Mouse (Mus musculus) liver, embryonic 14.5 days (tissue): ENCODE data around the gene Serpinh1. TPM values are rescaled to one million over a fixed set of nuclear protein-coding genes. Genes with fewer than 3 reads are reported as not detected.

Source experiments
- ATAC-seq: fragments of 200-750 bp; cut with Nextera tagmentation; 2 replicates; pipeline ENCODE4 v1.8.0; 2017; ENCODE audit warnings: moderate number of reproducible peaks, mild to moderate bottlenecking, moderate library complexity; ENCODE audit not compliant: insufficient read depth
- DNase-seq, 3 experiments: peaks; one replicate each; pipeline ENCODE4 v3.0.0-alpha.2; 2012 to 2013; ENCODE audit warnings: low read depth in 3 of 3, low spot score in 3 of 3
- H3K27ac ChIP-seq: fragments of 300-500 bp; sonication (generic); 2 replicates; pipeline ENCODE4 v1.5.1; 2014; ENCODE audit warnings: moderate library complexity, mild to moderate bottlenecking, control low read depth, inconsistent platforms
- H3K27me3 ChIP-seq: fragments of 300-500 bp; sonication (generic); 2 replicates; pipeline ENCODE4 v1.6.1; 2014; ENCODE audit warnings: mild to moderate bottlenecking, low read length, moderate library complexity; ENCODE audit not compliant: control insufficient read depth, insufficient read depth
- H3K36me3 ChIP-seq: fragments of 300-500 bp; sonication (generic); replicated peaks from 2 replicates; pipeline ENCODE4 v1.6.1; 2014; ENCODE audit warnings: low read depth; ENCODE audit not compliant: control insufficient read depth, insufficient read depth
- H3K4me1 ChIP-seq, 2 experiments: fragments of 200-500 bp in 1 of 2; fragments of 300-500 bp in 1 of 2; sonication (generic) in 1 of 2; replicated peaks; 2 replicates each; pipeline ENCODE4 v1.6.1; 2012 to 2014; ENCODE audit warnings: antibody characterized with exemption in 1 of 2, inconsistent platforms in 1 of 2, low read length in 1 of 2; ENCODE audit not compliant: control insufficient read depth in 2 of 2, insufficient read depth in 2 of 2
- H3K4me2 ChIP-seq: fragments of 300-500 bp; sonication (generic); 2 replicates; pipeline ENCODE4 v1.6.1; 2014; ENCODE audit warnings: low read depth, mild to moderate bottlenecking, control low read depth, moderate library complexity
- H3K4me3 ChIP-seq, 2 experiments: fragments of 200-500 bp in 1 of 2; fragments of 300-500 bp in 1 of 2; sonication (generic) in 1 of 2; 2 replicates each; pipeline ENCODE4 v1.5.1; 2012 to 2014; ENCODE audit warnings: low read depth in 2 of 2, low read length in 2 of 2, mild to moderate bottlenecking in 2 of 2, control low read depth in 1 of 2, inconsistent platforms in 1 of 2, moderate library complexity in 1 of 2; ENCODE audit not compliant: insufficient read depth in 1 of 2
- H3K9ac ChIP-seq: fragments of 300-500 bp; sonication (generic); replicated peaks from 2 replicates; pipeline ENCODE4 v1.6.1; 2014; ENCODE audit warnings: mild to moderate bottlenecking, control low read depth, moderate library complexity
- H3K9me3 ChIP-seq: fragments of 300-500 bp; sonication (generic); 2 replicates; pipeline ENCODE4 v1.6.1; 2016; ENCODE audit warnings: low read length, mixed read lengths; ENCODE audit not compliant: control insufficient read depth
- CTCF ChIP-seq: IDR thresholded peaks from 2 replicates; pipeline ENCODE4 v1.5.1; 2016; ENCODE audit warnings: antibody characterized with exemption, low read depth, control low read depth
- EP300 ChIP-seq: IDR thresholded peaks from 2 replicates; pipeline ENCODE4 v1.6.1; 2016; ENCODE audit warnings: antibody characterized with exemption, low read depth
- WGBS: fragments of 180-500 bp; shearing (Covaris S2); extraction: QIAGEN DNeasy Blood & Tissue Kit; methylation state at CpG from one replicate; pipeline ENCODE4 v1.1.7; 2014; ENCODE audit not compliant: insufficient replicate concordance; 5-methylcytosine and 5-hydroxymethylcytosine counted together
- polyA plus RNA-seq, 2 experiments: library from polyadenylated mRNA; depleted of rRNA in 1 of 2; stranded (reverse) in 1 of 2; unstranded in 1 of 2; fragments of >200 nt; fragmentation: Nextera tagmentation in 1 of 2; extraction: Ambion mirVana in 1 of 2; gene quantifications; 2 replicates each; pipeline versions ENCODE4 v1.2.1 to v1.2.3; 2012 to 2014

Gene Serpinh1
- polyA plus RNA-seq, 2 experiments, result 23.4 to 34.9 TPM

DNA sequence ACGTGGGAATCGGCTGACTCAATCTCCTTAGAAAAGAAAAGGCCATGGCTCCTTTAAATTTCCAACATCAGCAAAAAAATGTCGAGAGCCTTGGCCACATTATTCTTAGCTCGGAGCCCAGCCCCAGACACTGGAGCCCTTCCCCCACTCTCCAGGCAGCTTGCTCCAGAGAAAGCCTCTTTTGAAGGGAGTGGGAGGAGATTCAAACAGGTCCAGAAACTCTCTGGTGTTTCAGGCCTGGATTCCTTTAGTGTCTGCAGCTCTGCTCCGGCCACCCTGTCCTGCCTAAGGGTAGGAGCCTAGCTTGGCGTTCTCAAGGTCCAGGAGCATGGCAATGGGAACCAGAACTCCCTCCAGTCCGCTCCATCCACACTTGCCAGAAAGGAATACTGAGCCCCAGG lies 2.7 kb upstream of the Serpinh1 start:
- Histone ChIP-seq H3K36me3 (no peaks in the 10 kb centered on the region), H3K27ac (no peak overlapping the region), H3K4me3 (no peak overlapping the region), H3K9ac (no peak overlapping the region), H3K4me1 (peaks cover 0 to 4% of the 10 kb centered on the region in 2 experiments; a peak in 1 of 4 replicates), H3K4me2 (no peak overlapping the region), H3K9me3 (no peaks in the 10 kb centered on the region), H3K27me3 (peaks cover 6% of the 10 kb centered on the region)
- WGBS, result 28% methylated on average over 7 of the region's 7 CpGs
- TF ChIP-seq EP300, result no peak
- no peak for TF ChIP-seq CTCF
- no peak for ATAC-seq
- DNase-seq, result no peak

DNA sequence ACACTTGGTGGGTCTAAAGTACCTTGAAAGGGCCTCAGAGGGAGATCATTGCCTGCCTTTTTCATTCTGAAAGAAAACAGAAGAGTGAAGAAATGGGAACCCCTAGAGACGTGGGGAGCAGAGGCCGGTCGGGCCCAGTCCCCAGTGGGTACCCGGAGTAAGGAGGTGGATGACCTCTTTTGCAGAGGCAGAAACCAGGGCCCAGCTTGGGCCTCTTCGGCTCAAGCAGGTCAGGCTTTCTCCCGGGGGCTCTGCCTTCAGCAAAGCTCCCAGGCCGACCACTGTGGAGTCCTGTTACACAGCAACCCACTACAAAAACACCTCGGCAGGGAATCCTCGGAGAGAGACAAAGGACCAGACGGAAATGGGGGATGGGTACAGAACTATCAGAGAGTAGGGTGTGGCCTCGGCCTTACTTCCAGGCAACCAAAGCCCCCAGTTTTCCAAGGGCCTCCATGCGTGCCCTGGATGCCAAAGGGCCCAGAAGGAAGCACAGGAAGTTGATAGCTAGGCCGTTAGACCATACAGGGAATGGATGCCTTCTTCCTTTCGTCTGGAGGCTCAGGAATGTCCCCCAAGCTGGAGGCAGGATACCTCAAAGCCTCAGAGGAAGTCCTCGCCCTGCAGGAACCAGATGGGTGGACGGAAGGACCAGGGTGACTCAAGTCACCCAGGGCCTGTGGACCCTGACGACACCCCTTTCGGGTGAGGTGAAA lies 1.1 kb downstream of the Serpinh1 start:
- Histone ChIP-seq H3K27ac (no peak overlapping the region), H3K9ac (no peak overlapping the region), H3K36me3 (no peaks in the 10 kb centered on the region), H3K4me3 (peak overlapping the region; percentile 34 to 68), H3K4me1 (peaks cover 0 to under 1% of the 10 kb centered on the region in 2 experiments; a peak in 1 of 4 replicates), H3K4me2 (peak overlapping the region; percentile 43), H3K27me3 (peaks cover 6% of the 10 kb centered on the region), H3K9me3 (no peaks in the 10 kb centered on the region)
- TF ChIP-seq CTCF, result no peak
- no peak for TF ChIP-seq EP300
- DNase-seq (no peak), ATAC-seq (no peak)
- WGBS, result 18% methylated on average over 18 of the region's 18 CpGs

DNA sequence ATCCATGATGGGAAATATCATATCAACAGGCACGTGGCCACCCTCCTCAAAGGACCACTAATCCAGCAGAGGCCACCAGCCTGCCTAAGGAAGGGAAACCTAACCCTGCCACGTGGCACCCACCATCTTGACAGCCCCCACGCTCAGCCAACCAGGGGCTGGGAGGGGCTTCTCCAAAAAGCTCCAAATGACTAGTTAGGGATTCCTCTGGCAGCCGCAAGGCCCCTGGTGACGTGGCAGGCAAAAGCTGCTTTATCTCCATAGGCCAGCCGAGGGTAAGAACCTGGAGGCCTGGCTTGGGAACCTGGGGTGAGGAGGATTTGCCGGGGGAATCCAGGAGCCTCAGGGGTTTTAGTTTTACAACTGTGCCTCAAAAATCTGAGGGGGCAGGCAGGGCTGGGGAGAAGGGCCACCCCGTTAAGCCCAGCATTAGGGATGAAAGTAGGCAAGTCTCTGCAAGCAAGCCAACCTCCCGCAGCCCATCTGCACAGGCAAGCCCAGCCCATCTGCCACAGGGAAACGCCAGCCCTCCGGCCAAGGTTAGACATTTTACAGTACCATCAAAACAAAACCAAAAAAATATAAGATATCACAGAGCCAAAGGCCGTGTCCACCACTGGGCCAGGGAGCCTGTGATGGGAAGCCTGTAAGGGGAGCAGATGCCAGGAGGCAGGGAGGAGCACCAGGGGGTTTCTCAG lies 1.8 kb downstream of the Serpinh1 start:
- no peak for ATAC-seq
- no peaks in the 10 kb centered on the region for H3K9me3 ChIP-seq
- H3K9ac ChIP-seq, result no peak overlapping the region
- H3K27ac ChIP-seq, result no peak overlapping the region
- no peak for DNase-seq
- H3K4me3 ChIP-seq, result peak overlapping the region; percentile 34 to 68
- H3K4me1 ChIP-seq, result no peaks in the 10 kb centered on the region
- TF ChIP-seq CTCF, result no peak
- no peak for TF ChIP-seq EP300
- H3K4me2 ChIP-seq, result peak overlapping the region; percentile 16; the same call in 1 of the 2 replicates
- 41% methylated on average over 12 of the region's 12 CpGs for WGBS
- H3K27me3 ChIP-seq, result peaks cover 6% of the 10 kb centered on the region
- no peaks in the 10 kb centered on the region for H3K36me3 ChIP-seq

DNA sequence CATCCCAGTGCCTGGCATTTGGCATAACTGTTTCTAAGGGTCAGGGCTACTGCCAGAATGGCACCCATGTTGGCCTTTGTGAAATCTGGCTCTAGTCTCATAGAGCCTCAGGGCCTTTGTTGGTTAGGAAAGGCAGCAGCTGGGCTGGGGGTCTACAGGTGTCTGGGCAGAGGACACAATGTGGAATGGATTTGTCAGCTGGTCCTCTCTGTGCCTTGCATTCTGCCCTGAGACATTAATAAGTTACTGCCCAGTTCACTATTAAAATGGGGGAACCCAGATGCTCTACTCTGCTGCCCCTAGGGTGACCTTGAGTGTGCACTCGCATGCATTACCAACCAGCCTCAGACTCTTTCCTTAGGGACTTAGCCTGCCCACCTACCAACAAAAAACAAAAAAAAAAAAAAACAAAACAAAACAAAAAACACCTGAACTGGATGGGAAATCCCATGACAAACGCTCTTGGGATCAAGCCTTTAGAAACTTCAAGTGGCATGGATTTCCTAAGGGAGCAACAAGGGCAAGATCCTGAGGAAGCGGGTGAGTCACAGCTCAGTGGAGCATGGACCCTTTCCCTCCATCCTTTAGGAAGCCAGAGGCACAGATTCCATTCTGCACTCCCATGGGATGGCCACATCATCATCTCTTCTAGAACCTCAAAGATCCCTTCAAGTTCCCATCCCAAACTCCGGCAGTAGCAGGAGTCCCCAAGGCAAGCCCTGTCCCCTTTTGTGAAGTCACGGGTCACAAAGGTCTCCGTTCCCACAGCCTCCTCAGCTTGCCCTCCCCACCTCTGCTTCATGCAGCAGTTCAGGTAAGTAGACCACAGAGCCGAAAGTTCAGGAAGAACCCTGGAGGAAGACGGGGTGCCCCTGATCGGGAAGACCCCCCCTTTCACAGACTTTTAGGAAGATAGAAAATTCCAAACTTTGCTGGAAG lies 3.0 kb downstream of the Serpinh1 start:
- Histone ChIP-seq H3K4me2 (no peak overlapping the region), H3K36me3 (no peaks in the 10 kb centered on the region), H3K9me3 (no peaks in the 10 kb centered on the region), H3K4me1 (no peaks in the 10 kb centered on the region), H3K27me3 (peaks cover 6% of the 10 kb centered on the region), H3K4me3 (no peak overlapping the region), H3K9ac (no peak overlapping the region), H3K27ac (no peak overlapping the region)
- WGBS, result 61% methylated on average over 9 of the region's 9 CpGs
- TF ChIP-seq EP300, result no peak
- TF ChIP-seq CTCF, result no peak
- ATAC-seq (no peak), DNase-seq (no peak)
